Mouse (Mus musculus) liver (tissue): ENCODE results near the gene Edem3.

Source experiments
- DNase-seq: peaks from one replicate; pipeline ENCODE4 v3.0.0-alpha.2; 2020; ENCODE audit warnings: mixed read lengths

Edem3 gene

GRCm38 (mm10) chr1:151864326-151864725 lies 109.2 kb downstream of the Edem3 start:
- no peak for DNase-seq
